Mouse (Mus musculus) yolk sac, embryonic 10.5 days (tissue): ENCODE measurements around the gene Prr12.
A peak's percentile ranks its signal among the peaks of the same experiment; 100 is the strongest.

ENCODE experiments used
- DNase-seq: peaks from one replicate; pipeline ENCODE4 v3.0.0-alpha.2; 2017; ENCODE audit warnings: low spot score

Gene Prr12

DNA sequence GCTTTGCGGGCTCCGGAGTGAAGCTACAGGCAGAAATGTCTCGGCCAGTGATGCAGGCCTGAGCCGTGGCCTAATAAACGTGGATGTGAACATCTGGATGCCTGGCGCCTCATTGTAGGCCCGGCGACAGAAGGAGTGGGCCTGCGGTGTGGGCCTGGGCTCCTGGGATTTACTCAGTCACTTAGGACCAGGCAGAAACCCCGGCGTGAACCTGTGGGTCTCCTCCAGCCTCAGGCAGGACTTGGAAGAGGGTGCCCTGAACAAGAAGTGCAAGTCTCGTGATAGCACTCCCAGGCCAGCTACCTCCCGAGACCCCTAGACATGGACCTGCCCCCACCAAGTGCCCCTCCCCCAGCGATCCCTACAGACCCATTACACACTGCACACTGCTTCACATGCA lies 24.6 kb upstream of the Prr12 start:
- DNase-seq = no peak

GRCm38 (mm10) chr7:45076501-45076900 lies 23.8 kb upstream of the Prr12 start:
- no peak for DNase-seq

DNA sequence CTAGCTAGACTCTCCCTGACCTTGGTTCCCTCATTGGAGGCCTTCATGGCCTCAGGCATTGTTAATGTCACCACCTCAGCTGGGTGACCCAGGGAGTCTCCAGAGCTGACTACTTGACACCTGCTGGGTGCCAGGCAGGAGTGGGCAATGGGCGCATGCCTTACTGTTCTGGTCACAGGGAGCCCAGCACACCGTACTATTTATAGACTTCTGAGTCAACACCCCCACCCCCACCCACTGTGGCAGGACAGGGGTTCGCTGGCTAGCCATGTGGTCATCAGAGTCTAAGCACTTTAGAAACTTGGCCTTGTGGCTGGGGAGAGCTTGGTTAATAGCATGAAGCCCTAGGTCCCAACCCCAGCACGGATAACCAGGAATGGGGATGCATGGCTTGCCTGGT lies 22.7 kb upstream of the Prr12 start:
- DNase-seq = no peak

- DNase-seq = no peak
These were observed 21.3 kb upstream of the Prr12 start for GRCm38 (mm10) chr7:45073949-45074348.

- no peak for DNase-seq
These were observed 20.6 kb upstream of the Prr12 start for GRCm38 (mm10) chr7:45073171-45073707.

DNA sequence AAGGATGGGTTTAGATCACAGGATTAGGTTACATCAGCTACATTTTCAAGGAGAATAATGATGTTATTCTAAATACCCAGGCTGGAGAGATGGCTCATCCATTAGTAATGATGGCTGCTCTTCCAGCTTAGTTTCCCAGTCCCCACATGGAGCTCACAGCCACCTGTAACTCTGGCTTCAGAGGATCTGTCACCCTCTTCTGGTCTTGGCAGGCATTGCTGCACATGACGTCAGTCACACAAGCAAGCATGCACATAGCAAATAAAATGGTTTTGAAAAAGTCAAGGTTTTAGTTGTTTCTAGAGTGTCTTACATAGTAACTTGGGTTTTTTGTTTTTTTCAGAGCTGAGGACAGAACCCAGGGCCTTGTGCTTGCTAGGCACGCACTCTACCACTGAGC lies 19.5 kb upstream of the Prr12 start:
- no peak for DNase-seq

DNA sequence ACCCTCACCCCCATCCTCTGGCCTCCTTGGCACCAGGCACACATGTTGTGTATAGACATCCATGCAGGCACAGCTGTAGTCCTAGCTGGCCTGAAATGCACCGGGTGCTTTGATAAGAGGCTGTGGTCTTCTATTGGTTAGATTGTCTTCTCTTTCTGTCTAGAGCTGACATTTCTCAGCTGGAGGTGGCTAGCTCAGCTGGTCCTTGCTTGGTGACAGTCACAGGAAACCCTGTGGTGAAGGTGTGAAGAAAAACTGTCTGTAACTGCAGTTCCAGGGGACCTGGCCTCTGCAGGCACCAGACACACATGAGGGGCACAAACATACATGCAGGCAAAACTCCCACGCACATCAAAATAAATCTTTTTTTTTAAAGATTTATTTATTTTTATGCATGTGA lies 17.0 kb upstream of the Prr12 start:
- no peak for DNase-seq

DNA sequence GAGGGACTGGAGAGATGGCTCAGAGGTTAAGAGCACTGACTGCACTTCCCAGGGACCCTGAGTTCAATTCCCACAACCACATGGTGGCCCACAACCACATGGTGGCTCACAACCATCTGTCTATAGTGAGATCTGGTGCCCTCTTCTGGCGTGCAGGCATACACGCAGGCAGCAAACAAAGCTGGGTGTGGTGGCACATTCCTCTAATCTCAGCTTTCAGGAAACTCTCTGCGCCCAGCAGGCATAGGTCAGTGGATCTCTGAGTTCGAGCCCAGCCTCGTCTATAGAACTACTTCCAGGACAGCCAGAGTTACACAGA lies 15.3 kb upstream of the Prr12 start:
- peak; percentile 40 for DNase-seq

- DNase-seq = no peak
These were observed 14.7 kb upstream of the Prr12 start for GRCm38 (mm10) chr7:45067190-45067999.

DNA sequence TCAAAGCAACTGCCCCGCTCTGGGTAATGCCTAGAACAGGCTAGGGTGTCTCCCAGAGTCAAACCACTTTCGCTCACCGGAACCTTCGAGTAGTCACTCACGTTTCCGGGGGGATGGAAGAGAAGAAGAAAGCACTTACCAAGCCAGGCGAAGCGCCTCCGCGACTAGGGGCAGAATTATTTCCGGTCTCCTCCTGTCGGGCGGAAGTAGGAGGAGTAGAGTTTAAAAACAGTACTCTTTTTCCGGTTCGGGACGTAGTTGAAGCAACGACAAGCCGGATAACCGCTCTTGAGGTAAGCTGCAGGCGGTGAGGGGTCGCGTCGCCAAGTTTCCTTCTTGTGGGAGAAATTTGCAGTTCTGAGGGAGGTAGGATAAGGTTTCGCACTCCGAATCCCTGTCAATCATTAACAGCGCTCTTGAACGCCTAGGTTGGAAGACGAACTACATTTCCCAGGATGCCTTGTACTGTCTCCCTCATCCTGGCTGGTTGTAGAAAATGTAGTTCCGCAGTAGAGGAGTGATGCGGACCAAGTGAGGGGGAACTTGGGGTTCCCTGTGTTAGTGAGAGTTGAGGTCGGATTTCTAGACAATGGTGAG lies 9.7 kb upstream of the Prr12 start, which contains the start of the genes Nosip and Prrg2:
TSS of gene Nosip (plus strand) at position 191 of the 597 bp plus-strand sequence.
TSS of gene Prrg2 (minus strand) at position 439 of the 597 bp plus-strand sequence.
- DNase-seq = peak; percentile 99

DNA sequence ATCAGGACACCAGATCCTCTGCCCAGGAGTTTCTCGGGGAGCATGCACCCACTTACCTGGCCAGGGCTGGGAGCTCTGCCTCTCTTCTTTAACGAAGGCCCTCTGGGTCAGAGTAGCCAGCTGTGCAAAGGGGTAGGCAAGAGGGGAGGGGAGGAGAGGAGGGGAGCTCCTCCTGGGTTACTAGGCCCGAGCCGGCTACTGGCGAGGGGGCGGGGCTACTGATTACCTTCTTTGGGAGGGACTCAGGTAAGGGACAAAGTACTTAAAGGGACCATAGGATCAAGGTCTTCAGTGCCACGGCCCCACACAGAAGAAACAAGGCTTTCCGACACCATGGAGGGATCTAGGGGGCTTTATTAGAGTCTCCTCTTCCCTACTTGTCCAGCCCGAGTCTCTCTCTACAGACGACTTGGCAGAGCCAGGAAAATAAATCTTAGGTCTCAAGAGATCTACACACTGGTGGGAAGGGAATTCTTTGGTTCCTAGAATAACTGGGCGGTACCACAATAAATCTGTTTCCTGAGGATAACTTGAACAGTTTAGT lies 8.9 kb upstream of the Prr12 start:
- DNase-seq = peak; percentile 89

GRCm38 (mm10) chr7:45060632-45061122 lies 8.0 kb upstream of the Prr12 start:
- no peak for DNase-seq

DNA sequence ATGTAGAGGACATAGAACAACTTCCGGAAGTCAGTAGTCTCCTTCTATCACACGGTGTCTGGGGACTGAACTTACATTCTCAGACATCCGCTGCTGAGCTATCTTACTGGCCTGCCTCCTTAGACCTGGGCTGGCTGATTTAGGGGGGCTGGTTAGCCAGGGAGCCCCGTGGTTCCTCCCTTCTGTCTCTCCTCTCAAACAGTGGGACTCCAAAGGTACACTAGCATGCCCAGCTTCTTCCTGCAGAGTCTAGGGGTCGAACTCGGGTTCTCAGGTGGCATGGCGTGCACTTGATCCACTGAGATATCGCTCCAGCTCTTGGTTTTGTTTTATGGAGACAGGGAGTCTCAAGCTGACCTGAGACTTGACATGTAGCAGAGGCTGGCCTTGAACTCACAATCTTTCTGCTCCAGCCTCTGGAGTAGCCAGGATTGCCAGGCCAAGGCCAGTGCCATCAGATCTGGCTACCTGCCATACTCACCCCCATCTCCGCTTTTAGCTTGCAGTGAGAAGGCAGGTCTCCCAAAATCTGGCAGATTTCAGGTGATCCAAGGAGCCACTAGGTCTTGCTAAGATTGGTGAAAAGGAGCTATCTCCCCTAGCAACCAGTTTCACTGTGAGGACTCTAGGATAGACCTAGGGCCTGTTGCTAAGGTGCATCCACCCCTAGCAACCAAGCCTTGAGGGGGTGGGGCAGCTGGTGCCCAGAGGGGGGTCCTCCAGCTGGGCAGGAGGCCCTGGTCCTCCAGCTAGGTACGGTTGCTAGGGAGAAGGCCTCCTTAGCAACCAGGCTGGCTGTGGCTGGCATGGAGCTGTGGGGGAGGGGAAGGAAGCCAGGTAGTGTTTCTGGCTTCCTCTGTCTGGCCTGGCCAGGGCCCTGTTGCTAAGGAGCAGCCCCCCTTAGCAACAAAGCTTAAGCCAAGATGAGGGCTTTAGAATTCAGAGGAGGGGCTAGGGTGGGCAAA lies 6.2 kb upstream of the Prr12 start:
- DNase-seq = no peak

DNA sequence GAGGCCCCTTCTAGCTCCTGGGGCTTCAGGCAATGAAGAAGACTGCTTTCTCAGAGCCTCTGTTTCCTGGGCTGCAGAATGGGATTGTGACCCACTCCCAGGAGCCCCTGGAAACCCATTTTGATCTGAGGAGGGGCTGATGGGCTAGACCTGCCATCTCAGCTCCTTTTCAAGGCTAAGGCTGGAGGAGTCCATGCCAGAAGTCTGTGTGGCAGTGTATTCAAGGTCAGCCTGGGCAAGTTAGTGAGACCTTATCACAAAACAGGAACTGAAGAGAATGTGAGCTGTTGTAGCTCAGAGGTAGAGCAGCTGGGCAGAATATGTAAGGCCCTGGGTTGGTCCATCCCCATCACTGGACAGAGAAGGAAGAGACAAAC lies 4.3 kb upstream of the Prr12 start:
- DNase-seq = no peak

DNA sequence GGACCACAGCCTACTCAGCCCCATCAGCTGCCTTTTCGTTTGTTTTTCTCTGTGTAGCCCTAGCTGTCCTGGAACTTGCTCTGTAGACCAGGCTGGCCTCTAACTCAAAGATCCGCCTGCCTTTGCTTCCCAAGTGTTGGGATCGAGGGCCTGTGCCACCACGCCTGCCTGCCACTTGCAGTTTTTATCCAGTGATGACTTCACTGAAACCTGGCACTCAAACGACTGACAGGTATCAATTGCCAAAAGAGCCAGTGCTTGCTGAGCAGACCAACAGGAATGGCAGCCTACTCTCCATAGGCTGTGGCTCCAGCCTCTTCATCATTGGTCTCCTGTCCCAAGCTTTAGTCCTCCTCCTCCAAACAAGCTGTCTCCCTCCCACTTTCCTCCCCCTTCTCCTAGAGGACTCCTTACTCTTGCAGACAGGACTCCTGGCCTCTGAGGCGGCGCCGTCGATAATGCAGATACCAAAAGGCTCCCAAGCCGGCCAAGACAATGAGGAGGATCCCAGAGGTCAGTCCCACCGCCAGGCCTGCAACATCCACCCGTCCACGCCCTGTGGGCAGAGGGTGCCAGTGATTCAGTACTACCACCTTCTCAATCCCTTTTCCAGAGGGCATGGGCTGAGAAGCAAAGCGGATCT lies 3.8 kb upstream of the Prr12 start:
- no peak for DNase-seq

- peak; percentile 100 for DNase-seq
These were observed 1.3 kb upstream of the Prr12 start for GRCm38 (mm10) chr7:45053931-45054510.

DNA sequence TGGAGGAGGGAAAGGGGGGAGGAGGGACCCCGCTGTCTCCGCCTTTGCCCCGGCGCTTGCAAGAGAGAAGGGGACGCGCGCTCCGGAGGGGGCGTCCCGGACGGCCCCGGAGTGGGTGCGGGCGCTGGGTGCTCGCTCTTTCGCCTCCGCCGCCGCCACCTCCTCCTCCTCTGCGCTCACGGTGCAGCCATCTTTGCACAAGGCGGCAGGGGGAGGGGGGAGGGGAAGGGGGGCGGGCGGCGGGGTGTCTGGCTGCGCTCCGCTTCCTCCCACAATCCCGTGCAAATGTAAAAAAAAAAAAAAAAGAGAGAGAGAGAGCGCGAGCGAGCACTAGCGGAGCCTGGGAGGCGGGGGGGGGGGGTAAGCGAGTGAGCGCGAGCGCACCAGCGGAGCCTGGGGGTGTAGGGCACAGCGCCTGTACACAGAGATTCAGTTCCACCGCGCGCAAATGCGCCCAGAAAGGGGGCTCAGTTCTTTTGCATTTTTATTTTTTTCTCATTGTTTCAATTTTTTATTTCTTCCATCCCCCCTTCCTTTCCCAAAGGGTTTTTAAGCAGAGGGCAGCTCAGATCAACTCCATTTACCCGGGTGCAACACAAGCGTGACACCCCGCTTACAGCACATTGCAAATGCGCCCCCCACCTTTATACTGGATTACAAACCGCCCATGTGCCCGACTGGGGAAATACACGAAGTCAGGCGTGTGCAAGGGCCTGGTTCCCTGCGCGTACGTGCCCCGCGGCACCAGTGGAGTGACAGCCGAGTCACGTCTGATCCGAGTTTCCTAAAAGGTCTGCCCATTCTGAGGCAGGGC lies 643 bp upstream of the Prr12 start:
- peak; percentile 92 for DNase-seq

GRCm38 (mm10) chr7:45052181-45052861 lies 360 bp downstream of the Prr12 start:
- DNase-seq = no peak

DNA sequence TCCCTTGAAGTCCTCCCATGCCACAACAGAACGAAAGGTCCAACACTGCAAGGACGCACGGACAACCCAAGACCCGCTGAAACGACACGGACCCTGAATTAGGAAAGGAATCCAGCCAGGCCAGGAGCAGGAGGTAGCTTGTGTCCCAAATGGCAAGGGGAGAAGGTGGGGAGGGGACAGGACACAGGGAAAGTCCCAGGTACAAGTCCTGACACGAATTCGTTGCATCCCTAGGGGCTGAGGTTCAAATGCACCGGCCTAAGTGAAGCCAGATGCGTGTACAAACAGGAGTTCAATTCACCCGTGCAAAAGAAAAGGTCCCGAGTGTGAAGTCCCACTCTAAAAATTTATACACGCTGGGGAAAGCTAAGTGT lies 1.1 kb downstream of the Prr12 start:
- DNase-seq = no peak
